Mouse (Mus musculus): ENCODE results near the gene Odam. TPM values are rescaled to one million over a fixed set of nuclear protein-coding genes. Genes with fewer than 3 reads are reported as not detected.

Odam gene
- not detected for polyA plus RNA-seq (2014; fragmentation: Illumina TruSeq; extraction: RNeasy Lipid Tissue Mini Kit (QIAGEN cat#74804); ENCODE audit: low read depth, low replicate concordance)

DNA sequence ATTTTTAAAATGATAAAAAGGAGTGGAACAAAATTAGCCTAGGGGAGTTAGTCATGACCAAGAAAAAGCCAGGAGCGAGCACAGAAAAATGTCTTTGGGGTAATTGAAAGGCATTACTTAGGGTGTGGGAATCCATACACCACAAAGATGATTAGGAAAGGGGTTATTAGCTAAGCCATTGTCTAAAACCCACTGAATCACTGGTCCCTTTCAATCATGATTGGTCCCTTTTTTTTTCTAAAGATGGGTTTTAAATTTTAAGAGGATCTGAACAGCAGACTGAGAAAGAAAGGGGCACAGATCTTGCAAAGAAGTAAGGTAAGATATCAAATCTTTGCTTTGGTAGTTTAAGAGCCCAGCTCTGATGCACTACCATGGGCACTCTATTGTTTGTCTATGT lies at the start of gene Odam:
Gene Odam, plus strand, starts transcription at position 301 of the 400 bp plus-strand sequence.

DNA sequence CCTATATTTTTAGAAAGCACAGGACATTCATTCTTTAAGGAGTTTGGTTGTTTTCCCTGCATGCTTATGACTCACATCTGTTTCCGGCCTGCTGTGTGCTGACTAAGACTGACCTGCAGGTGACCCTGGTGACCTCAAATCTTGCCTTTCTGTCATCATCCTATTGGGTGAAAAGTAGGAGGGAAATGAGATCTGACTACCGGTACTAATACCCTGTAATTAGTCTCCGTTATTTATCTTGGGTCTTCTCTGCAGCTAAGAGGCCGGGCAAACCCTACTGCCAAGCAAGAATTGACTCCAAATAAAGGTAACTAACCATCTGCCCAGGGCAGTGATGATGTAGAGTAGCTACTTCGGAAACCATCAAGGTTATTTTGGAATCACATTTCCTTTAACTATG lies 40.5 kb downstream of the Odam start, which contains the start of gene Csn3:
Gene Csn3, plus strand, starts transcription at position 208 of the 400 bp plus-strand sequence.

Other genes starting within 250 kb of the Odam start
- gene Csn1s1, start 218.8 kb upstream of the Odam start, polyA plus RNA-seq (2014; fragmentation: Illumina TruSeq; extraction: RNeasy Lipid Tissue Mini Kit (QIAGEN cat#74804); ENCODE audit: low read depth, low replicate concordance), result not detected
- not detected for gene Csn2, start 185.4 kb upstream of the Odam start, polyA plus RNA-seq (2014; fragmentation: Illumina TruSeq; extraction: RNeasy Lipid Tissue Mini Kit (QIAGEN cat#74804); ENCODE audit: low read depth, low replicate concordance)
- gene Csn1s2a, start 110.5 kb upstream of the Odam start, polyA plus RNA-seq (2014; fragmentation: Illumina TruSeq; extraction: RNeasy Lipid Tissue Mini Kit (QIAGEN cat#74804); ENCODE audit: low read depth, low replicate concordance), result not detected
- gene Csn1s2b, start 76.9 kb upstream of the Odam start, polyA plus RNA-seq (2014; fragmentation: Illumina TruSeq; extraction: RNeasy Lipid Tissue Mini Kit (QIAGEN cat#74804); ENCODE audit: low read depth, low replicate concordance), result not detected
- not detected for gene Prr27, start 59.3 kb upstream of the Odam start, polyA plus RNA-seq (2014; fragmentation: Illumina TruSeq; extraction: RNeasy Lipid Tissue Mini Kit (QIAGEN cat#74804); ENCODE audit: low read depth, low replicate concordance)
- gene Csn3, start 40.5 kb downstream of the Odam start, polyA plus RNA-seq (2014; fragmentation: Illumina TruSeq; extraction: RNeasy Lipid Tissue Mini Kit (QIAGEN cat#74804); ENCODE audit: low read depth, low replicate concordance), result 0.79 TPM
- not detected for gene 2310003L06Rik, start 84.4 kb downstream of the Odam start, polyA plus RNA-seq (2014; fragmentation: Illumina TruSeq; extraction: RNeasy Lipid Tissue Mini Kit (QIAGEN cat#74804); ENCODE audit: low read depth, low replicate concordance)
- not detected for gene Gm28434, start 84.5 kb downstream of the Odam start, polyA plus RNA-seq (2014; fragmentation: Illumina TruSeq; extraction: RNeasy Lipid Tissue Mini Kit (QIAGEN cat#74804); ENCODE audit: low read depth, low replicate concordance)
- gene Cabs1, start 94.4 kb downstream of the Odam start, polyA plus RNA-seq (2014; fragmentation: Illumina TruSeq; extraction: RNeasy Lipid Tissue Mini Kit (QIAGEN cat#74804); ENCODE audit: low read depth, low replicate concordance), result not detected
- not detected for gene Smr3a, start 117.5 kb downstream of the Odam start, polyA plus RNA-seq (2014; fragmentation: Illumina TruSeq; extraction: RNeasy Lipid Tissue Mini Kit (QIAGEN cat#74804); ENCODE audit: low read depth, low replicate concordance)
- not detected for gene Smr2, start 201.5 kb downstream of the Odam start, polyA plus RNA-seq (2014; fragmentation: Illumina TruSeq; extraction: RNeasy Lipid Tissue Mini Kit (QIAGEN cat#74804); ENCODE audit: low read depth, low replicate concordance)
- gene Gm11116, start 226.5 kb downstream of the Odam start, polyA plus RNA-seq (2014; fragmentation: Illumina TruSeq; extraction: RNeasy Lipid Tissue Mini Kit (QIAGEN cat#74804); ENCODE audit: low read depth, low replicate concordance), result not detected

Data from sigmoid colon, adult 10 weeks (tissue).